Mouse (Mus musculus) spleen, adult 2 months (tissue): ENCODE data around the gene Lbr.

Source experiments
- CTCF ChIP-seq: fragments of 200-500 bp; IDR thresholded peaks from 2 replicates; pipeline ENCODE4 v1.5.1; 2011; ENCODE audit warnings: mild to moderate bottlenecking, inconsistent platforms; ENCODE audit not compliant: insufficient read depth, insufficient read length, insufficient replicate concordance; ENCODE audit errors: extremely low read depth
- POLR2A ChIP-seq: fragments of 200-500 bp; IDR thresholded peaks from 2 replicates; pipeline ENCODE4 v1.6.1; 2011; ENCODE audit warnings: low read depth, low read length, inconsistent platforms

GRCm38 (mm10) chr1:181854829-181855228 lies 12.0 kb upstream of the Lbr start:
- no peak for TF ChIP-seq CTCF
- TF ChIP-seq POLR2A = no peak
